Mouse (Mus musculus) neural tube, postnatal 0 days (tissue): Measurements from ENCODE around the gene Zfp992. TPM values are rescaled to one million over a fixed set of nuclear protein-coding genes. Genes with fewer than 3 reads are reported as not detected.

Experiments
- polyA plus RNA-seq: library from polyadenylated mRNA; unstranded; fragments of >200 nt; fragmentation: Nextera tagmentation; extraction: Ambion mirVana; gene quantifications from 2 replicates; pipeline ENCODE4 v1.2.1, GENCODE M21; 2015

Gene Zfp992
- polyA plus RNA-seq, result 2.1 and 2.5 TPM in 2 replicates

DNA sequence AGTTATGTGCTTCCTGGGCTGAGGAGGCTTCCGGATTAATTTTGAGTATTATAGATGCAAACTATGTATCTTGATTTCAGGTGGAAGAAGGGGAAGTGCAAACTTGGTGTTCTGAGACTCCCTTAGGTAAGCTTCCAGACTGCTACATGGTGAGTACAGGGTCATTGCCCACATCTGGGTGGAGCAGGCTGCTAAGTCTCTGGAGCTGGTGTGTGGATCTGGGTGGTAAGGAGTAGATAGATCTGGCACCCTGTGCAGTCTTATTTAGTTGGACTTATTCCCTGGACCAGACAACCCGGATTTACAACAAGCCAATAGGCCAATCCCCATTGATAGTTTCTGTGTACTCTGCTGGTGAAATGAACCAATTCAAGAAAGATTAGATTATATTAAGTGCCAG is at the start of gene Zfp992:
Zfp992 (plus strand) TSS at position 74 of the 400 bp plus-strand sequence.

DNA sequence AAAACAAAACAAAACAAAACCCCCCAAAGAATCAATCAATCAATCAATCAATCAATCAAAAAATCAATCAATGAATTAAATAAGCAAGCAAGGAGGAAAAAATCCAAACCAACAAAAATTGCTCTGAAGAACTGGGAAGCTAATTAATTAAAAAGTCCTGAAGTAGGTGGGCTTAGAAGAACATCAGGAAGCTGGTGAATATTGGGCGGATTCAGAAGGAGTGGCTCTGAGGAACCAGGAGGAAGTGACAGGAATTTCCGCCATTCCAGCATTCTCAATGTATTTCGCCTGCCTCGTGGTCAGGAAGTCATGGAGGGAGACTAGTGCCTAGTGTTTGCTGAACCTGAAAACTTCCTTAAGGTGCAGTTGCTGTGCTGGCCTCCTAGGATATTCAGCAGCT is 52.9 kb downstream of the Zfp992 start, which contains the start of gene Zfp981:
Zfp981 (plus strand) TSS at position 301 of the 400 bp plus-strand sequence.

Other genes with a start within 250 kb of the Zfp992 start
- 0.11 and 0.17 TPM in 2 replicates for gene Zfp981, start 53.0 kb downstream of the Zfp992 start, polyA plus RNA-seq
- gene Zfp993, start 161.9 kb downstream of the Zfp992 start, polyA plus RNA-seq, result 3.3 and 4.0 TPM in 2 replicates